Mouse (Mus musculus): ENCODE measurements at regions not wholly inside any gene's neighbourhood (a gene's known extent, or its start where the extent isn't known, plus 50 kb on each side); places are given as distances from the start of the nearest gene placed in this dataset.

- Histone ChIP-seq H3K4me2 (no peak overlapping the region), H3K4me3 (no peak overlapping the region), H3K27me3 (replicated peaks) (no peaks in the 10 kb centered on the region), H3K9ac (no peak overlapping the region), H3K27ac (no peak overlapping the region), H3K9me3 (replicated peaks) (no peaks in the 10 kb centered on the region), H3K4me1 (no peaks in the 10 kb centered on the region), H3K36me3 (no peaks in the 10 kb centered on the region)
- WGBS (ENCODE audit: insufficient replicate concordance): 54% methylated on average over 14 of the region's 14 CpGs
- ATAC-seq: no peak
Observed at GRCm38 (mm10) chr12:36831307-36831997, 276.9 kb upstream of the Meox2 start.

- H3K4me1 ChIP-seq: no peaks in the 10 kb centered on the region
- H3K4me3 ChIP-seq: no peak overlapping the region
- H3K4me2 ChIP-seq: no peak overlapping the region
- ATAC-seq: no peak
- H3K27ac ChIP-seq: no peak overlapping the region
- H3K36me3 ChIP-seq: no peaks in the 10 kb centered on the region
- no peaks in the 10 kb centered on the region for H3K9me3 ChIP-seq (replicated peaks)
- H3K27me3 ChIP-seq (replicated peaks): no peaks in the 10 kb centered on the region
- H3K9ac ChIP-seq: no peak overlapping the region
- 52% methylated on average over 1 of the region's 1 CpGs for WGBS (ENCODE audit: insufficient replicate concordance)
Observed at GRCm38 (mm10) chr12:36842957-36843356, 265.4 kb upstream of the Meox2 start.

- H3K27ac ChIP-seq: no peak overlapping the region
- H3K4me3 ChIP-seq: no peak overlapping the region
- no peak for ATAC-seq
- no peak overlapping the region for H3K9ac ChIP-seq
- no peaks in the 10 kb centered on the region for H3K36me3 ChIP-seq
- no peaks in the 10 kb centered on the region for H3K9me3 ChIP-seq (replicated peaks)
- no peak overlapping the region for H3K4me2 ChIP-seq
- no peaks in the 10 kb centered on the region for H3K4me1 ChIP-seq
- H3K27me3 ChIP-seq (replicated peaks): no peaks in the 10 kb centered on the region
Observed at GRCm38 (mm10) chr12:36845130-36845529, 263.2 kb upstream of the Meox2 start.

- H3K36me3 ChIP-seq: no peaks in the 10 kb centered on the region
- no peak overlapping the region for H3K27ac ChIP-seq
- H3K9ac ChIP-seq: no peak overlapping the region
- no peaks in the 10 kb centered on the region for H3K27me3 ChIP-seq (replicated peaks)
- no peak for ATAC-seq
- no peak overlapping the region for H3K4me3 ChIP-seq
- H3K4me1 ChIP-seq: no peaks in the 10 kb centered on the region
- no peak overlapping the region for H3K4me2 ChIP-seq
- WGBS (ENCODE audit: insufficient replicate concordance): 70% methylated on average over 2 of the region's 2 CpGs
- no peaks in the 10 kb centered on the region for H3K9me3 ChIP-seq (replicated peaks)
Observed at GRCm38 (mm10) chr12:36849086-36849485, 259.3 kb upstream of the Meox2 start.

GRCm38 (mm10) chr12:36863113-36863512, 245.2 kb upstream of the Meox2 start:
- Histone ChIP-seq H3K4me1 (no peaks in the 10 kb centered on the region), H3K27me3 (replicated peaks) (no peaks in the 10 kb centered on the region), H3K9me3 (replicated peaks) (no peaks in the 10 kb centered on the region), H3K36me3 (no peaks in the 10 kb centered on the region), H3K27ac (no peak overlapping the region), H3K4me2 (no peak overlapping the region), H3K4me3 (no peak overlapping the region), H3K9ac (no peak overlapping the region)
- WGBS (ENCODE audit: insufficient replicate concordance): 66% methylated on average over 7 of the region's 7 CpGs
- ATAC-seq: no peak

- Histone ChIP-seq H3K9me3 (replicated peaks) (no peaks in the 10 kb centered on the region), H3K9ac (no peak overlapping the region), H3K36me3 (no peaks in the 10 kb centered on the region), H3K4me1 (no peaks in the 10 kb centered on the region), H3K4me3 (no peak overlapping the region), H3K27me3 (replicated peaks) (no peaks in the 10 kb centered on the region), H3K27ac (no peak overlapping the region), H3K4me2 (no peak overlapping the region)
- WGBS (ENCODE audit: insufficient replicate concordance): 67% methylated on average over 1 of the region's 1 CpGs
- no peak for ATAC-seq
Observed at GRCm38 (mm10) chr12:36880724-36881123, 227.6 kb upstream of the Meox2 start.

GRCm38 (mm10) chr12:36913364-36913763, 195.0 kb upstream of the Meox2 start:
- no peaks in the 10 kb centered on the region for H3K36me3 ChIP-seq
- H3K4me2 ChIP-seq: no peak overlapping the region
- no peak overlapping the region for H3K27ac ChIP-seq
- no peak for ATAC-seq
- no peaks in the 10 kb centered on the region for H3K27me3 ChIP-seq (replicated peaks)
- no peaks in the 10 kb centered on the region for H3K9me3 ChIP-seq (replicated peaks)
- H3K9ac ChIP-seq: no peak overlapping the region
- H3K4me3 ChIP-seq: no peak overlapping the region
- H3K4me1 ChIP-seq: no peaks in the 10 kb centered on the region

- Histone ChIP-seq H3K4me1 (no peaks in the 10 kb centered on the region), H3K27ac (no peak overlapping the region), H3K9me3 (replicated peaks) (no peaks in the 10 kb centered on the region), H3K36me3 (no peaks in the 10 kb centered on the region), H3K27me3 (replicated peaks) (no peaks in the 10 kb centered on the region), H3K9ac (no peak overlapping the region), H3K4me3 (no peak overlapping the region), H3K4me2 (no peak overlapping the region)
- WGBS (ENCODE audit: insufficient replicate concordance): 35% methylated on average over 1 of the region's 1 CpGs
- ATAC-seq: no peak
Observed at GRCm38 (mm10) chr12:36917576-36918106, 190.7 kb upstream of the Meox2 start.

GRCm38 (mm10) chr12:36918294-36918876, 190.0 kb upstream of the Meox2 start:
- H3K9ac ChIP-seq: no peak overlapping the region
- no peaks in the 10 kb centered on the region for H3K9me3 ChIP-seq (replicated peaks)
- H3K36me3 ChIP-seq: no peaks in the 10 kb centered on the region
- no peak overlapping the region for H3K4me3 ChIP-seq
- no peak overlapping the region for H3K4me2 ChIP-seq
- no peak overlapping the region for H3K27ac ChIP-seq
- no peaks in the 10 kb centered on the region for H3K4me1 ChIP-seq
- no peaks in the 10 kb centered on the region for H3K27me3 ChIP-seq (replicated peaks)
- ATAC-seq: no peak
- 61% methylated on average over 5 of the region's 5 CpGs for WGBS (ENCODE audit: insufficient replicate concordance)

- H3K27ac ChIP-seq: no peak overlapping the region
- H3K36me3 ChIP-seq: no peaks in the 10 kb centered on the region
- no peaks in the 10 kb centered on the region for H3K9me3 ChIP-seq (replicated peaks)
- 69% methylated on average over 2 of the region's 2 CpGs for WGBS (ENCODE audit: insufficient replicate concordance)
- no peak overlapping the region for H3K4me3 ChIP-seq
- H3K4me2 ChIP-seq: no peak overlapping the region
- no peak for ATAC-seq
- no peaks in the 10 kb centered on the region for H3K4me1 ChIP-seq
- no peaks in the 10 kb centered on the region for H3K27me3 ChIP-seq (replicated peaks)
- no peak overlapping the region for H3K9ac ChIP-seq
Observed at GRCm38 (mm10) chr12:36923558-36923957, 184.8 kb upstream of the Meox2 start.

GRCm38 (mm10) chr12:36926225-36926624, 182.1 kb upstream of the Meox2 start:
- no peaks in the 10 kb centered on the region for H3K27me3 ChIP-seq (replicated peaks)
- no peak for ATAC-seq
- no peak overlapping the region for H3K9ac ChIP-seq
- no peaks in the 10 kb centered on the region for H3K4me1 ChIP-seq
- H3K4me2 ChIP-seq: no peak overlapping the region
- H3K4me3 ChIP-seq: no peak overlapping the region
- H3K27ac ChIP-seq: no peak overlapping the region
- 35% methylated on average over 4 of the region's 4 CpGs for WGBS (ENCODE audit: insufficient replicate concordance)
- no peaks in the 10 kb centered on the region for H3K9me3 ChIP-seq (replicated peaks)
- no peaks in the 10 kb centered on the region for H3K36me3 ChIP-seq

- Histone ChIP-seq H3K9ac (no peak overlapping the region), H3K9me3 (replicated peaks) (no peaks in the 10 kb centered on the region), H3K27ac (no peak overlapping the region), H3K4me3 (no peak overlapping the region), H3K4me2 (no peak overlapping the region), H3K4me1 (no peaks in the 10 kb centered on the region), H3K36me3 (no peaks in the 10 kb centered on the region), H3K27me3 (replicated peaks) (no peaks in the 10 kb centered on the region)
- WGBS (ENCODE audit: insufficient replicate concordance): 20% methylated on average over 6 of the region's 6 CpGs
- no peak for ATAC-seq
Observed at GRCm38 (mm10) chr12:36933118-36933610, 175.2 kb upstream of the Meox2 start.

- H3K9ac ChIP-seq: no peak overlapping the region
- no peaks in the 10 kb centered on the region for H3K36me3 ChIP-seq
- ATAC-seq: no peak
- no peaks in the 10 kb centered on the region for H3K4me1 ChIP-seq
- no peaks in the 10 kb centered on the region for H3K9me3 ChIP-seq (replicated peaks)
- H3K27me3 ChIP-seq (replicated peaks): no peaks in the 10 kb centered on the region
- no peak overlapping the region for H3K4me3 ChIP-seq
- no peak overlapping the region for H3K27ac ChIP-seq
- WGBS (ENCODE audit: insufficient replicate concordance): 72% methylated on average over 1 of the region's 1 CpGs
- no peak overlapping the region for H3K4me2 ChIP-seq
Observed at GRCm38 (mm10) chr12:36943903-36944302, 164.4 kb upstream of the Meox2 start.
